Mouse (Mus musculus): ENCODE measurements at regions not wholly inside any gene's neighbourhood (a gene's known extent, or its start where the extent isn't known, plus 50 kb on each side); places are given as distances from the start of the nearest gene placed in this dataset.

GRCm38 (mm10) chr11:19330685-19331239 lies 312.0 kb upstream of the Meis1 start:
- dilution Hi-C loops (cut with MboI; ENCODE audit: extremely low pct_ligation_motif_present, extremely low pct_unique_long_range_greater_than_20kb, low sequenced_read_pairs): no loop called here
- H3K9ac ChIP-seq (ENCODE audit: insufficient read depth, low read depth): no peak overlapping the region
- H3K36me3 ChIP-seq (replicated peaks in 1 of 2; ENCODE audit: control insufficient read depth in 1 of 2, insufficient read depth in 1 of 2, low read length in 1 of 2): peaks cover 0 to 6% of the 10 kb centered on the region in 2 experiments
- no peaks in the 10 kb centered on the region for H3K79me2 ChIP-seq (replicated peaks; ENCODE audit: control insufficient read depth, extremely low read depth, insufficient read depth, poor library complexity, severe bottlenecking)
- no peak for DNase-seq (ENCODE audit: extremely low read depth)
- no peak overlapping the region for H3K4me2 ChIP-seq (ENCODE audit: insufficient read depth, low read depth, poor library complexity, severe bottlenecking)
- H3K27ac ChIP-seq (ENCODE audit: insufficient read depth, low read depth): no peak overlapping the region
- H3K4me1 ChIP-seq (ENCODE audit: control insufficient read depth in 1 of 2, insufficient read depth in 2 of 2): peaks cover 21 to 49% of the 10 kb centered on the region in 2 experiments
- H3K9me3 ChIP-seq (replicated peaks; ENCODE audit: low read length): peaks cover 11% of the 10 kb centered on the region
- no peaks in the 10 kb centered on the region for H3K27me3 ChIP-seq (replicated peaks)
- H3K4me3 ChIP-seq (replicated peaks in 1 of 3; ENCODE audit: low read depth in 2 of 3, low read length in 2 of 3, poor library complexity in 1 of 3): no peak overlapping the region
- TF ChIP-seq ZNF384 (IDR thresholded peaks at IDR 0.05; ENCODE audit: low read depth, low read length) (peak; percentile 90), KAT2A (IDR thresholded peaks at IDR 0.05; ENCODE audit: insufficient replicate concordance, low read length) (no peak), TCF12 (IDR thresholded peaks at IDR 0.05; ENCODE audit: low read depth, low read length) (no peak), MEF2A (IDR thresholded peaks at IDR 0.05; ENCODE audit: borderline replicate concordance, low read depth, low read length) (peak; percentile 65), BHLHE40 (IDR thresholded peaks at IDR 0.05; ENCODE audit: low read depth, low read length) (peak; percentile 52; the same call in 1 of the 2 replicates), SIN3A (IDR thresholded peaks at IDR 0.05; ENCODE audit: low read length) (no peak), IRF4 (IDR thresholded peaks at IDR 0.05; ENCODE audit: low read depth, low read length) (no peak), POLR2AphosphoS2 (IDR thresholded peaks at IDR 0.05; ENCODE audit: low read depth, low read length) (no peak)
- in situ Hi-C loops (cut with MboI; ENCODE audit: low pct_ligation_motif_present, low pct_unique_long_range_greater_than_20kb, low sequenced_read_pairs): loop anchor here (10.0 kb wide), 1 partner anchor 506 kb away; no protein-coding TSS in a partner anchor

- in situ Hi-C loops (cut with MboI; ENCODE audit: low pct_ligation_motif_present, low pct_unique_long_range_greater_than_20kb, low sequenced_read_pairs): loop anchor here (10.0 kb wide), 1 partner anchor 507 kb away; no protein-coding TSS in a partner anchor
- dilution Hi-C loops (cut with MboI; ENCODE audit: extremely low pct_ligation_motif_present, extremely low pct_unique_long_range_greater_than_20kb, low sequenced_read_pairs): no loop called here
- no peak overlapping the region for H3K4me3 ChIP-seq (replicated peaks in 1 of 3; ENCODE audit: low read depth in 2 of 3, low read length in 2 of 3, poor library complexity in 1 of 3)
These were observed 313.5 kb upstream of the Meis1 start for GRCm38 (mm10) chr11:19332274-19332673.

More at GRCm38 (mm10) chr11:19332274-19332673, 313.5 kb upstream of the Meis1 start:
- Histone ChIP-seq H3K27ac (ENCODE audit: insufficient read depth, low read depth) (peak overlapping the region; percentile 78; the same call in 1 of the 2 replicates), H3K9ac (ENCODE audit: insufficient read depth, low read depth) (no peak overlapping the region), H3K4me2 (ENCODE audit: insufficient read depth, low read depth, poor library complexity, severe bottlenecking) (no peak overlapping the region), H3K4me1 (ENCODE audit: control insufficient read depth in 1 of 2, insufficient read depth in 2 of 2) (peaks cover 21 to 53% of the 10 kb centered on the region in 2 experiments), H3K9me3 (replicated peaks; ENCODE audit: low read length) (peaks cover 15% of the 10 kb centered on the region), H3K27me3 (replicated peaks) (no peaks in the 10 kb centered on the region), H3K36me3 (replicated peaks in 1 of 2; ENCODE audit: control insufficient read depth in 1 of 2, insufficient read depth in 1 of 2, low read length in 1 of 2) (peaks cover 0 to 7% of the 10 kb centered on the region in 2 experiments), H3K79me2 (replicated peaks; ENCODE audit: control insufficient read depth, extremely low read depth, insufficient read depth, poor library complexity, severe bottlenecking) (no peaks in the 10 kb centered on the region)
- TF ChIP-seq NRF1 (IDR thresholded peaks at IDR 0.05; ENCODE audit: low read depth, low read length): no peak
- no peak for TF ChIP-seq HCFC1 (IDR thresholded peaks at IDR 0.05; ENCODE audit: low read depth, low read length)
- TF ChIP-seq USF1 (IDR thresholded peaks at IDR 0.05; ENCODE audit: low read depth, low read length): no peak
- no peak for TF ChIP-seq ZMIZ1 (IDR thresholded peaks at IDR 0.05; ENCODE audit: low read depth, low read length)
- TF ChIP-seq MEF2A (IDR thresholded peaks at IDR 0.05; ENCODE audit: borderline replicate concordance, low read depth, low read length): no peak
- no peak for TF ChIP-seq UBTF (IDR thresholded peaks at IDR 0.05; ENCODE audit: low read depth, low read length)
- no peak for TF ChIP-seq SMC3 (IDR thresholded peaks at IDR 0.05; ENCODE audit: low read depth, low read length)
- TF ChIP-seq MXI1 (IDR thresholded peaks at IDR 0.05; ENCODE audit: low read depth, low read length): no peak
- no peak for TF ChIP-seq CHD1 (IDR thresholded peaks at IDR 0.05; ENCODE audit: low read depth, low read length)
- TF ChIP-seq ETS1 (conservative IDR thresholded peaks at IDR 0.05; ENCODE audit: low read depth, low read length): no peak
- TF ChIP-seq POLR2AphosphoS2 (IDR thresholded peaks at IDR 0.05; ENCODE audit: low read depth, low read length): no peak
- no peak for TF ChIP-seq ZKSCAN1 (IDR thresholded peaks at IDR 0.05; ENCODE audit: borderline replicate concordance, low read depth, low read length)
- no peak for TF ChIP-seq USF2 (conservative IDR thresholded peaks at IDR 0.05; ENCODE audit: low read depth, low read length)
- TF ChIP-seq BHLHE40 (IDR thresholded peaks at IDR 0.05; ENCODE audit: low read depth, low read length): no peak
- DNase-seq (ENCODE audit: extremely low read depth): no peak
